Mouse (Mus musculus) megakaryocyte, adult 5-6 weeks (primary cell): ENCODE results near the gene Tnk1. TPM values are rescaled to one million over a fixed set of nuclear protein-coding genes. Genes with fewer than 3 reads are reported as not detected.
A peak's percentile ranks its signal among the peaks of the same experiment; 100 is the strongest.

Source experiments
- ATAC-seq: 2 replicates; pipeline ENCODE4 v1.8.0; 2016; ENCODE audit warnings: mild to moderate bottlenecking, inconsistent platforms; ENCODE audit not compliant: poor library complexity, severe bottlenecking
- total RNA-seq, 2 experiments: library from RNA; stranded (forward) in 1 of 2; stranded (reverse) in 1 of 2; fragments of 153-499, 151-499 nt in 1 of 2; fragments of 221-1000, 200-1000 nt in 1 of 2; gene quantifications; 2 replicates each; pipeline versions ENCODE4 v1.2.3 to v1.2.4; 2015 to 2017

Tnk1 gene
- total RNA-seq, 2 experiments from 2014 or later, result 0.04 TPM; not detected in 1

- ATAC-seq, result no peak
Measured at GRCm38 (mm10) chr11:69804972-69805909, 53.3 kb downstream of the Tnk1 start, which contains the start of gene Tmem102. Gene Tmem102 (minus strand): TSS chr11:69805624.

GRCm38 (mm10) chr11:69804652-69804940 is 53.9 kb downstream of the Tnk1 start:
- ATAC-seq, result no peak

GRCm38 (mm10) chr11:69803786-69804651 is 54.5 kb downstream of the Tnk1 start:
- ATAC-seq, result peak; percentile 83

GRCm38 (mm10) chr11:69803328-69803727 is 55.2 kb downstream of the Tnk1 start:
- peak; percentile 7; the same call in 1 of the 2 replicates for ATAC-seq

- ATAC-seq, result peak; percentile 51
Measured at GRCm38 (mm10) chr11:69802648-69803105, 55.9 kb downstream of the Tnk1 start.

- no peak for ATAC-seq
Measured at GRCm38 (mm10) chr11:69801379-69801977, 57.1 kb downstream of the Tnk1 start, which contains the start of gene Fgf11. Gene Fgf11 (minus strand): TSS chr11:69801857.

Other genes with a start within 250 kb of the Tnk1 start
Only the 30 nearest of the 42 such genes appear.
- gene Tnfsfm13, start 162.6 kb downstream of the Tnk1 start, total RNA-seq (2015), result 11.6 and 13.6 TPM in 2 replicates
- gene Tnfsfm13, start 162.6 kb downstream of the Tnk1 start, total RNA-seq (2017), result 8.5 and 12.2 TPM in 2 replicates
- gene Polr2a, start 100.1 kb downstream of the Tnk1 start, total RNA-seq (2015), result 116 and 118 TPM in 2 replicates
- gene Polr2a, start 100.1 kb downstream of the Tnk1 start, total RNA-seq (2017), result 38.6 and 42.9 TPM in 2 replicates
- gene Slc35g3, start 96.8 kb downstream of the Tnk1 start, total RNA-seq (2015), result not detected in 2 replicates
- not detected in 2 replicates for gene Slc35g3, start 96.8 kb downstream of the Tnk1 start, total RNA-seq (2017)
- gene Zbtb4, start 92.8 kb downstream of the Tnk1 start, total RNA-seq (2015), result 1.6 and 2.6 TPM in 2 replicates
- gene Zbtb4, start 92.8 kb downstream of the Tnk1 start, total RNA-seq (2017), result 1.4 and 2.4 TPM in 2 replicates
- gene Chrnb1, start 62.8 kb downstream of the Tnk1 start, total RNA-seq (2015), result 0.32 and 0.36 TPM in 2 replicates
- 0.16 TPM in 1 of 2 replicates, not detected in the other for gene Chrnb1, start 62.8 kb downstream of the Tnk1 start, total RNA-seq (2017)
- 0.14 TPM in 1 of 2 replicates, not detected in the other for gene Fgf11, start 56.9 kb downstream of the Tnk1 start, total RNA-seq (2015)
- gene Fgf11, start 56.9 kb downstream of the Tnk1 start, total RNA-seq (2017), result not detected in 2 replicates
- not detected in 2 replicates for gene Tmem102, start 53.1 kb downstream of the Tnk1 start, total RNA-seq (2015)
- not detected in 2 replicates for gene Tmem102, start 53.1 kb downstream of the Tnk1 start, total RNA-seq (2017)
- not detected in 2 replicates for gene Gm39566, start 43.4 kb downstream of the Tnk1 start, total RNA-seq (2015)
- gene Gm39566, start 43.4 kb downstream of the Tnk1 start, total RNA-seq (2017), result not detected in 2 replicates
- not detected in 2 replicates for gene Spem2, start 40.3 kb downstream of the Tnk1 start, total RNA-seq (2015)
- not detected in 2 replicates for gene Spem2, start 40.3 kb downstream of the Tnk1 start, total RNA-seq (2017)
- gene Spem1, start 36.5 kb downstream of the Tnk1 start, total RNA-seq (2015), result not detected in 2 replicates
- gene Spem1, start 36.5 kb downstream of the Tnk1 start, total RNA-seq (2017), result not detected in 2 replicates
- gene Nlgn2, start 20.9 kb downstream of the Tnk1 start, total RNA-seq (2015), result 0.20 and 0.48 TPM in 2 replicates
- gene Nlgn2, start 20.9 kb downstream of the Tnk1 start, total RNA-seq (2017), result 0.16 and 0.88 TPM in 2 replicates
- gene Tmem256, start 20.2 kb downstream of the Tnk1 start, total RNA-seq (2015), result 217 and 226 TPM in 2 replicates
- 117 and 158 TPM in 2 replicates for gene Tmem256, start 20.2 kb downstream of the Tnk1 start, total RNA-seq (2017)
- gene Plscr3, start 12.4 kb downstream of the Tnk1 start, total RNA-seq (2015), result 19.8 and 23.7 TPM in 2 replicates
- gene Plscr3, start 12.4 kb downstream of the Tnk1 start, total RNA-seq (2017), result 10.8 and 18.1 TPM in 2 replicates
- not detected in 2 replicates for gene Tmem95, start 19.3 kb upstream of the Tnk1 start, total RNA-seq (2015)
- not detected in 2 replicates for gene Tmem95, start 19.3 kb upstream of the Tnk1 start, total RNA-seq (2017)
- gene Kctd11, start 22.7 kb upstream of the Tnk1 start, total RNA-seq (2015), result 2.9 and 3.3 TPM in 2 replicates
- 3.0 and 3.3 TPM in 2 replicates for gene Kctd11, start 22.7 kb upstream of the Tnk1 start, total RNA-seq (2017)
- gene Acap1, start 36.8 kb upstream of the Tnk1 start, total RNA-seq (2015), result 19.3 and 19.7 TPM in 2 replicates
- 44.4 and 53.5 TPM in 2 replicates for gene Acap1, start 36.8 kb upstream of the Tnk1 start, total RNA-seq (2017)
- 1.6 and 2.6 TPM in 2 replicates for gene 2810408A11Rik, start 42.3 kb upstream of the Tnk1 start, total RNA-seq (2015)
- gene 2810408A11Rik, start 42.3 kb upstream of the Tnk1 start, total RNA-seq (2017), result 1.5 and 1.8 TPM in 2 replicates
- gene Neurl4, start 42.3 kb upstream of the Tnk1 start, total RNA-seq (2015), result 7.1 and 9.9 TPM in 2 replicates
- gene Neurl4, start 42.3 kb upstream of the Tnk1 start, total RNA-seq (2017), result 11.9 and 18.9 TPM in 2 replicates
- 140 and 156 TPM in 2 replicates for gene Gps2, start 55.2 kb upstream of the Tnk1 start, total RNA-seq (2015)
- 56.4 and 64.9 TPM in 2 replicates for gene Gps2, start 55.2 kb upstream of the Tnk1 start, total RNA-seq (2017)
- 575 and 614 TPM in 2 replicates for gene Eif5a, start 63.2 kb upstream of the Tnk1 start, total RNA-seq (2015)
- 561 and 596 TPM in 2 replicates for gene Eif5a, start 63.2 kb upstream of the Tnk1 start, total RNA-seq (2017)
- not detected in 2 replicates for gene Ybx2, start 77.1 kb upstream of the Tnk1 start, total RNA-seq (2015)
- gene Ybx2, start 77.1 kb upstream of the Tnk1 start, total RNA-seq (2017), result not detected in 2 replicates
- gene Slc2a4, start 89.5 kb upstream of the Tnk1 start, total RNA-seq (2015), result not detected in 2 replicates
- gene Slc2a4, start 89.5 kb upstream of the Tnk1 start, total RNA-seq (2017), result 0.07 TPM in 1 of 2 replicates, not detected in the other
- not detected in 2 replicates for gene Cldn7, start 106.0 kb upstream of the Tnk1 start, total RNA-seq (2015)
- gene Cldn7, start 106.0 kb upstream of the Tnk1 start, total RNA-seq (2017), result not detected in 2 replicates
- gene Ctdnep1, start 122.4 kb upstream of the Tnk1 start, total RNA-seq (2015), result 120 and 150 TPM in 2 replicates
- gene Ctdnep1, start 122.4 kb upstream of the Tnk1 start, total RNA-seq (2017), result 26.6 and 27.0 TPM in 2 replicates
- 44.7 and 63.0 TPM in 2 replicates for gene Elp5, start 123.8 kb upstream of the Tnk1 start, total RNA-seq (2015)
- gene Elp5, start 123.8 kb upstream of the Tnk1 start, total RNA-seq (2017), result 35.7 and 40.5 TPM in 2 replicates
- 843 and 872 TPM in 2 replicates for gene Gabarap, start 132.4 kb upstream of the Tnk1 start, total RNA-seq (2015)
- gene Gabarap, start 132.4 kb upstream of the Tnk1 start, total RNA-seq (2017), result 599 and 651 TPM in 2 replicates
- gene Phf23, start 137.0 kb upstream of the Tnk1 start, total RNA-seq (2015), result 34.0 and 37.0 TPM in 2 replicates
- gene Phf23, start 137.0 kb upstream of the Tnk1 start, total RNA-seq (2017), result 42.5 and 45.8 TPM in 2 replicates
- gene Dvl2, start 141.9 kb upstream of the Tnk1 start, total RNA-seq (2015), result 7.9 and 9.3 TPM in 2 replicates
- 12.7 and 16.9 TPM in 2 replicates for gene Dvl2, start 141.9 kb upstream of the Tnk1 start, total RNA-seq (2017)
- gene Acadvl, start 156.7 kb upstream of the Tnk1 start, total RNA-seq (2015), result 32.7 and 35.0 TPM in 2 replicates
- 31.7 and 37.0 TPM in 2 replicates for gene Acadvl, start 156.7 kb upstream of the Tnk1 start, total RNA-seq (2017)
- gene Dlg4, start 158.2 kb upstream of the Tnk1 start, total RNA-seq (2015), result 5.2 and 10.1 TPM in 2 replicates
- 1.3 and 3.7 TPM in 2 replicates for gene Dlg4, start 158.2 kb upstream of the Tnk1 start, total RNA-seq (2017)